17 mouse cellular contexts compared by ENCODE assay signal in genomic region chr8:111291733-111292132, GRCm38 (mm10). TPM values are rescaled to one million over a fixed set of nuclear protein-coding genes. Genes with fewer than 3 reads are reported as not detected.
DNase-seq lines count a peak whose midpoint lies in the region; ATAC-seq lines count a peak whose summit lies in the region.
"Had no signal": no experiment of that assay in that cellular context is flagged by ENCODE, and none has a peak within 500 bp of the region (broad histone marks: within the 10 kb centered on the region; RNA-seq: fewer than 3 reads in every experiment).

No protein-coding gene starts in this region.

- peak; percentile 73 for DNase-seq in kidney, adult 11 months
- DNase-seq in adrenal gland, postnatal 14 days: peak; percentile 87
- peak; percentile 75 for DNase-seq in kidney, postnatal 14 days
- DNase-seq in left cerebral cortex, adult 8-10 months (ENCODE audit: low spot score in 2 of 2): no peak
- DNase-seq in neural tube, embryonic 10.5 days (ENCODE audit: extremely low spot score, low spot score): no peak
- no peak for DNase-seq in left cerebral cortex, postnatal 10 days (ENCODE audit: extremely low spot score in 1 of 2, low spot score in 2 of 2)
- DNase-seq: cerebellum, adult 8-10 months; lung, adult 18-20 months; lung, postnatal 4 days; retina, postnatal 1 day had no signal

- H3K4me3 ChIP-seq in kidney, embryonic 14.5 days (ENCODE audit: low read length): no peak overlapping the region
- H3K4me3 ChIP-seq in heart, embryonic 16.5 days (ENCODE audit: low read length): no peak overlapping the region
- H3K4me3 ChIP-seq: embryonic facial prominence, embryonic 15.5 days; forebrain, embryonic 12.5 days; limb, embryonic 13.5 days; midbrain, embryonic 13.5 days had no signal

- H3K36me3 ChIP-seq in kidney, embryonic 14.5 days (ENCODE audit: control insufficient read depth, insufficient read depth, low read length): peaks cover 84% of the 10 kb centered on the region
- H3K36me3 ChIP-seq in heart, embryonic 16.5 days (ENCODE audit: control insufficient read depth, insufficient read depth): peaks cover 53% of the 10 kb centered on the region

- 54% methylated on average over 7 of the region's 7 CpGs for WGBS in kidney, embryonic 14.5 days
- WGBS in heart, embryonic 16.5 days: 43% methylated on average over 7 of the region's 7 CpGs

- no peak overlapping the region for H3K4me2 ChIP-seq in kidney, embryonic 14.5 days (replicated peaks; ENCODE audit: low read depth, low read length)
- peak overlapping the region; percentile 38; the same call in 1 of the 2 replicates for H3K4me2 ChIP-seq in heart, embryonic 16.5 days (ENCODE audit: low read depth, low read length)
- H3K4me2 ChIP-seq: embryonic facial prominence, embryonic 15.5 days; forebrain, embryonic 12.5 days; limb, embryonic 13.5 days; midbrain, embryonic 13.5 days had no signal

- intact Hi-C loops in left cerebral cortex, postnatal 10 days (cut with DNase I): no loop called here

- ATAC-seq in kidney, embryonic 14.5 days (ENCODE audit: low FRiP score, low TSS enrichment): no peak
- ATAC-seq in heart, embryonic 16.5 days (replicated peaks; ENCODE audit: extremely low read depth, insufficient read depth, low FRiP score): peak; percentile 56
- ATAC-seq: midbrain, embryonic 13.5 days had no signal

- H3K9me3 ChIP-seq in kidney, embryonic 14.5 days (ENCODE audit: control insufficient read depth, low read length): no peaks in the 10 kb centered on the region
- no peaks in the 10 kb centered on the region for H3K9me3 ChIP-seq in heart, embryonic 16.5 days (replicated peaks; ENCODE audit: control insufficient read depth, low read length)
- H3K9me3 ChIP-seq: embryonic facial prominence, embryonic 15.5 days; forebrain, embryonic 12.5 days; G1E; limb, embryonic 13.5 days; midbrain, embryonic 13.5 days had no signal

- no peaks in the 10 kb centered on the region for H3K27me3 ChIP-seq in kidney, embryonic 14.5 days (ENCODE audit: control insufficient read depth, insufficient read depth, low read length)
- H3K27me3 ChIP-seq in heart, embryonic 16.5 days (ENCODE audit: control insufficient read depth, insufficient read depth, low read length): no peaks in the 10 kb centered on the region
- H3K27me3 ChIP-seq: embryonic facial prominence, embryonic 15.5 days; forebrain, embryonic 12.5 days; limb, embryonic 13.5 days; midbrain, embryonic 13.5 days had no signal

- no peak overlapping the region for H3K27ac ChIP-seq in kidney, embryonic 14.5 days (ENCODE audit: low read depth, low read length)
- H3K27ac ChIP-seq in heart, embryonic 16.5 days (ENCODE audit: low read length): peak overlapping the region; percentile 94
- H3K27ac ChIP-seq: embryonic facial prominence, embryonic 15.5 days; forebrain, embryonic 12.5 days; limb, embryonic 13.5 days; midbrain, embryonic 13.5 days had no signal

- H3K4me1 ChIP-seq in kidney, embryonic 14.5 days (ENCODE audit: control insufficient read depth, insufficient read depth, low read length): no peaks in the 10 kb centered on the region
- H3K4me1 ChIP-seq in heart, embryonic 16.5 days (ENCODE audit: control insufficient read depth, insufficient read depth, low read length): peaks cover 9% of the 10 kb centered on the region; the same call in 1 of the 2 replicates
- H3K4me1 ChIP-seq: embryonic facial prominence, embryonic 15.5 days; forebrain, embryonic 12.5 days; limb, embryonic 13.5 days; midbrain, embryonic 13.5 days had no signal

- no peak overlapping the region for H3K9ac ChIP-seq in kidney, embryonic 14.5 days (ENCODE audit: low read depth, low read length)
- H3K9ac ChIP-seq in heart, embryonic 16.5 days (ENCODE audit: low read length): no peak overlapping the region; the same call in 1 of the 2 replicates
- H3K9ac ChIP-seq: embryonic facial prominence, embryonic 15.5 days; forebrain, embryonic 12.5 days; limb, embryonic 13.5 days; midbrain, embryonic 13.5 days had no signal

RNA-seq across cellular contexts. Expression of gene Rfwd3, which starts 8.3 kb away (rescaled TPM):
- 36.7 and 75.0 TPM in 2 replicates for polyA plus RNA-seq in kidney, embryonic 14.5 days (2014; fragmentation: Nextera tagmentation; extraction: Ambion mirVana)
- total RNA-seq in adrenal gland, postnatal 14 days (2021): 46.5 and 49.0 TPM in 2 replicates
- polyA plus RNA-seq in heart, embryonic 16.5 days (2015; fragmentation: Nextera tagmentation; extraction: Ambion mirVana): 38.5 and 39.8 TPM in 2 replicates
- total RNA-seq in left cerebral cortex, adult 8-10 months (2022): 10 to 100 TPM; 22.4 to 24.1 (median 23.5) TPM
- total RNA-seq in left cerebral cortex, postnatal 10 days (2021): 10 to 100 TPM; 17.4 to 17.7 TPM

RNA-seq across cellular contexts. Expression of gene Glg1, which starts 32.7 kb away (rescaled TPM):
- 60.1 and 95.8 TPM in 2 replicates for polyA plus RNA-seq in kidney, embryonic 14.5 days (2014; fragmentation: Nextera tagmentation; extraction: Ambion mirVana)
- 95.5 and 98.6 TPM in 2 replicates for total RNA-seq in adrenal gland, postnatal 14 days (2021)
- 55.7 and 58.6 TPM in 2 replicates for polyA plus RNA-seq in heart, embryonic 16.5 days (2015; fragmentation: Nextera tagmentation; extraction: Ambion mirVana)
- total RNA-seq in left cerebral cortex, adult 8-10 months (2022): 100 to 1,000 TPM; 139 to 145 (median 142) TPM
- 100 to 1,000 TPM; 123 to 127 TPM for total RNA-seq in left cerebral cortex, postnatal 10 days (2021)

RNA-seq across cellular contexts. Expression of gene Mlkl, which starts 46.2 kb away (rescaled TPM):
- polyA plus RNA-seq in kidney, embryonic 14.5 days (2014; fragmentation: Nextera tagmentation; extraction: Ambion mirVana): 0.76 and 1.7 TPM in 2 replicates
- 14.0 and 19.1 TPM in 2 replicates for total RNA-seq in adrenal gland, postnatal 14 days (2021)
- polyA plus RNA-seq in heart, embryonic 16.5 days (2015; fragmentation: Nextera tagmentation; extraction: Ambion mirVana): 3.0 and 4.4 TPM in 2 replicates
- total RNA-seq in left cerebral cortex, adult 8-10 months (2022): under 1 TPM in 2 of 4 experiments, not detected in 2; 0.30 to 0.33 TPM
- under 1 TPM; 0.34 to 0.58 TPM for total RNA-seq in left cerebral cortex, postnatal 10 days (2021)
- total RNA-seq: G1E had no signal
- polyA plus RNA-seq: G1E had no signal

Comparison
In these comparisons a context has a peak if more than half of its experiments do, and no peak if none do; other contexts are left out.
1. DNase-seq: peak in kidney, adult 11 months (single experiment), adrenal gland, postnatal 14 days (single experiment) and kidney, postnatal 14 days (single experiment); none in left cerebral cortex, adult 8-10 months (0 of 2), neural tube, embryonic 10.5 days (single experiment) and left cerebral cortex, postnatal 10 days (0 of 2).